Mouse (Mus musculus) liver, postnatal 0 days (tissue): ENCODE data around the gene Hoxd8. TPM values are rescaled to one million over a fixed set of nuclear protein-coding genes. Genes with fewer than 3 reads are reported as not detected.
A peak's percentile ranks its signal among the peaks of the same experiment; 100 is the strongest.

Experiments used
- ATAC-seq: fragments of 200-750 bp; cut with Nextera tagmentation; 2 replicates; pipeline ENCODE4 v1.8.0; 2017; ENCODE audit warnings: mild to moderate bottlenecking, moderate library complexity
- DNase-seq: peaks from one replicate; pipeline ENCODE4 v3.0.0-alpha.2; 2016
- H3K27ac ChIP-seq: fragments of 300-500 bp; sonication (generic); 2 replicates; pipeline ENCODE4 v1.5.1; 2014; ENCODE audit warnings: antibody characterized with exemption, moderate library complexity, mild to moderate bottlenecking, low read depth
- H3K27me3 ChIP-seq: fragments of 300-500 bp; sonication (generic); 2 replicates; pipeline ENCODE4 v1.6.1; 2014; ENCODE audit warnings: low read length, control low read depth, mixed read lengths; ENCODE audit not compliant: insufficient read depth
- H3K36me3 ChIP-seq: fragments of 300-500 bp; sonication (generic); replicated peaks from 2 replicates; pipeline ENCODE4 v1.6.1; 2014; ENCODE audit warnings: mild to moderate bottlenecking, control low read depth, low read length, moderate library complexity, mixed read lengths; ENCODE audit not compliant: insufficient read depth
- H3K4me1 ChIP-seq: fragments of 300-500 bp; sonication (generic); 2 replicates; pipeline ENCODE4 v1.6.1; 2014; ENCODE audit warnings: antibody characterized with exemption, mild to moderate bottlenecking, control low read depth; ENCODE audit not compliant: insufficient read depth
- H3K4me2 ChIP-seq: fragments of 300-500 bp; sonication (generic); 2 replicates; pipeline ENCODE4 v1.6.1; 2014; ENCODE audit warnings: low read depth, mild to moderate bottlenecking, low read length, moderate library complexity, mixed read lengths
- H3K4me3 ChIP-seq: fragments of 300-500 bp; sonication (generic); 2 replicates; pipeline ENCODE4 v1.5.1; 2014; ENCODE audit warnings: low read depth, low read length
- H3K9ac ChIP-seq: fragments of 300-500 bp; sonication (generic); replicated peaks from 2 replicates; pipeline ENCODE4 v1.6.1; 2014; ENCODE audit warnings: mild to moderate bottlenecking, moderate library complexity
- H3K9me3 ChIP-seq: fragments of 300-500 bp; sonication (generic); 2 replicates; pipeline ENCODE4 v1.6.1; 2016; ENCODE audit warnings: mild to moderate bottlenecking, control low read depth, low read length, mixed read lengths
- CTCF ChIP-seq: sonication (generic); IDR thresholded peaks from 2 replicates; pipeline ENCODE4 v1.5.1; 2016; ENCODE audit warnings: antibody characterized with exemption, low read depth
- EP300 ChIP-seq: IDR thresholded peaks from 2 replicates; pipeline ENCODE4 v1.6.1; 2016; ENCODE audit warnings: antibody characterized with exemption, low read depth, mild to moderate bottlenecking
- WGBS: fragments of 180-500 bp; shearing (Covaris S2); extraction: QIAGEN DNeasy Blood & Tissue Kit; methylation state at CpG from one replicate; pipeline ENCODE4 v1.1.7; 2014; ENCODE audit not compliant: insufficient replicate concordance; 5-methylcytosine and 5-hydroxymethylcytosine counted together
- polyA plus RNA-seq: library from polyadenylated mRNA; unstranded; fragments of >200 nt; fragmentation: Nextera tagmentation; extraction: Ambion mirVana; gene quantifications from 2 replicates; pipeline ENCODE4 v1.2.1, GENCODE M21; 2015

Hoxd8 gene
- polyA plus RNA-seq, 1 experiment from 2014 or later = not detected

- H3K9ac ChIP-seq = no peak within 1 kb of the TSS
- ATAC-seq (no peak), DNase-seq (no peak)
- under 1% methylated on average over 55 of the region's 65 CpGs for WGBS
- no peak within 1 kb of the TSS for H3K27ac ChIP-seq
- peaks cover 7% of the 10 kb centered on the region for H3K4me1 ChIP-seq
- H3K27me3 ChIP-seq = peaks cover 98% of the 10 kb centered on the region
- H3K4me2 ChIP-seq = peak within 1 kb of the TSS; percentile 34
- H3K4me3 ChIP-seq = peak within 1 kb of the TSS; percentile 36; the same call in 1 of the 2 replicates
- no peaks in the 10 kb centered on the region for H3K36me3 ChIP-seq
- no peaks in the 10 kb centered on the region for H3K9me3 ChIP-seq
- no peak for TF ChIP-seq CTCF
- TF ChIP-seq EP300 = no peak
These were observed 7.6 kb downstream of the Hoxd8 start, which contains the start of the genes Hoxd3 and Hoxd4 for GRCm38 (mm10) chr2:74711721-74712621. Gene Hoxd3 (plus strand): TSS chr2:74711927. Gene Hoxd4 (plus strand): TSS chr2:74711929.

- peaks cover 88% of the 10 kb centered on the region for H3K27me3 ChIP-seq
These were observed 9.1 kb downstream of the Hoxd8 start for GRCm38 (mm10) chr2:74713239-74714150.

GRCm38 (mm10) chr2:74714156-74714789 is 9.9 kb downstream of the Hoxd8 start:
- Histone ChIP-seq H3K9ac (no peak overlapping the region), H3K36me3 (no peaks in the 10 kb centered on the region), H3K4me1 (peaks cover 7% of the 10 kb centered on the region), H3K4me2 (no peak overlapping the region), H3K27me3 (peaks cover 83% of the 10 kb centered on the region), H3K9me3 (no peaks in the 10 kb centered on the region), H3K27ac (no peak overlapping the region), H3K4me3 (no peak overlapping the region)
- 11% methylated on average over 18 of the region's 18 CpGs for WGBS
- ATAC-seq (no peak), DNase-seq (no peak)
- TF ChIP-seq CTCF (no peak), EP300 (no peak)

More at GRCm38 (mm10) chr2:74713239-74714150, 9.1 kb downstream of the Hoxd8 start:
- no peak for DNase-seq
- no peak overlapping the region for H3K4me2 ChIP-seq
- no peak overlapping the region for H3K27ac ChIP-seq
- no peak overlapping the region for H3K4me3 ChIP-seq
- WGBS = 11% methylated on average over 19 of the region's 19 CpGs
- peaks cover 7% of the 10 kb centered on the region for H3K4me1 ChIP-seq
- H3K36me3 ChIP-seq = no peaks in the 10 kb centered on the region
- no peaks in the 10 kb centered on the region for H3K9me3 ChIP-seq
- TF ChIP-seq EP300 (no peak), CTCF (no peak)
- ATAC-seq = no peak
- H3K9ac ChIP-seq = no peak overlapping the region

GRCm38 (mm10) chr2:74714881-74715280 is 10.5 kb downstream of the Hoxd8 start:
- TF ChIP-seq CTCF (no peak), EP300 (no peak)
- no peaks in the 10 kb centered on the region for H3K9me3 ChIP-seq
- H3K9ac ChIP-seq = no peak overlapping the region
- DNase-seq (no peak), ATAC-seq (no peak)
- H3K4me2 ChIP-seq = no peak overlapping the region
- WGBS = 2% methylated on average over 14 of the region's 14 CpGs
- H3K36me3 ChIP-seq = no peaks in the 10 kb centered on the region
- peaks cover 7% of the 10 kb centered on the region for H3K4me1 ChIP-seq
- peaks cover 82% of the 10 kb centered on the region for H3K27me3 ChIP-seq
- no peak overlapping the region for H3K4me3 ChIP-seq
- H3K27ac ChIP-seq = no peak overlapping the region

- Histone ChIP-seq H3K27me3 (peaks cover 82% of the 10 kb centered on the region), H3K36me3 (no peaks in the 10 kb centered on the region), H3K27ac (no peak overlapping the region), H3K4me1 (peaks cover 7% of the 10 kb centered on the region), H3K4me2 (no peak overlapping the region), H3K9me3 (no peaks in the 10 kb centered on the region), H3K9ac (no peak overlapping the region), H3K4me3 (no peak overlapping the region)
- peak; percentile 44; the same call in 1 of the 2 replicates for ATAC-seq
- peak; percentile 86 for DNase-seq
- TF ChIP-seq EP300 (no peak), CTCF (peak; percentile 82)
- WGBS = 4% methylated on average over 26 of the region's 26 CpGs
These were observed 11.3 kb downstream of the Hoxd8 start for GRCm38 (mm10) chr2:74715504-74716241.
